Mouse (Mus musculus) heart, postnatal 0 days (tissue): ENCODE measurements around the gene Rabepk. TPM values are rescaled to one million over a fixed set of nuclear protein-coding genes. Genes with fewer than 3 reads are reported as not detected.

ENCODE experiments used
- ATAC-seq: fragments of 200-750 bp; cut with Nextera tagmentation; 2 replicates; pipeline ENCODE4 v1.8.0; 2017; ENCODE audit warnings: low read depth, moderate number of reproducible peaks, moderate library complexity; ENCODE audit not compliant: insufficient read depth
- DNase-seq: peaks from one replicate; pipeline ENCODE4 v3.0.0-alpha.2; 2016; ENCODE audit warnings: low spot score
- H3K27ac ChIP-seq: fragments of 300-500 bp; sonication (generic); 2 replicates; pipeline ENCODE4 v1.5.1; 2014; ENCODE audit warnings: low read depth, mild to moderate bottlenecking
- H3K27me3 ChIP-seq: fragments of 300-500 bp; sonication (generic); 2 replicates; pipeline ENCODE4 v1.6.1; 2014; ENCODE audit warnings: low read length, mixed read lengths; ENCODE audit not compliant: control insufficient read depth, insufficient read depth
- H3K36me3 ChIP-seq: fragments of 300-500 bp; sonication (generic); replicated peaks from 2 replicates; pipeline ENCODE4 v1.6.1; 2014; ENCODE audit warnings: low read length, mixed read lengths; ENCODE audit not compliant: control insufficient read depth, insufficient read depth
- H3K4me1 ChIP-seq: fragments of 300-500 bp; sonication (generic); 2 replicates; pipeline ENCODE4 v1.6.1; 2014; ENCODE audit warnings: antibody characterized with exemption; ENCODE audit not compliant: control insufficient read depth, insufficient read depth
- H3K4me2 ChIP-seq: fragments of 300-500 bp; sonication (generic); 2 replicates; pipeline ENCODE4 v1.6.1; 2014; ENCODE audit warnings: low read depth, mild to moderate bottlenecking, low read length, moderate library complexity
- H3K4me3 ChIP-seq: fragments of 300-500 bp; sonication (generic); 2 replicates; pipeline ENCODE4 v1.5.1; 2014; ENCODE audit warnings: low read depth, low read length
- H3K9ac ChIP-seq: fragments of 300-500 bp; sonication (generic); replicated peaks from 2 replicates; pipeline ENCODE4 v1.6.1; 2014; ENCODE audit warnings: low read depth, low read length, mixed read lengths
- H3K9me3 ChIP-seq: fragments of 300-500 bp; sonication (generic); replicated peaks from 2 replicates; pipeline ENCODE4 v1.6.1; 2016; ENCODE audit warnings: low read length; ENCODE audit not compliant: control insufficient read depth
- CTCF ChIP-seq: IDR thresholded peaks from 2 replicates; pipeline ENCODE4 v1.5.1; 2016; ENCODE audit warnings: antibody characterized with exemption, control low read depth, low read depth
- EP300 ChIP-seq: IDR thresholded peaks from 2 replicates; pipeline ENCODE4 v1.6.1; 2016; ENCODE audit warnings: antibody characterized with exemption, low read depth
- WGBS: fragments of 180-500 bp; shearing (Covaris S2); extraction: QIAGEN DNeasy Blood & Tissue Kit; methylation state at CpG from one replicate; pipeline ENCODE4 v1.1.7; 2014; 5-methylcytosine and 5-hydroxymethylcytosine counted together
- polyA plus RNA-seq: library from polyadenylated mRNA; unstranded; fragments of >200 nt; fragmentation: Nextera tagmentation; extraction: Ambion mirVana; gene quantifications from 2 replicates; pipeline ENCODE4 v1.2.1, GENCODE M21; 2015
- total RNA-seq: library from RNA; depleted of rRNA; stranded (reverse); fragments of >200 nt; gene quantifications from 2 replicates; pipeline ENCODE4 v1.2.3, GENCODE M21; 2014; ENCODE audit warnings: low replicate concordance

Rabepk gene
- total and polyA plus RNA-seq, 2 experiments from 2014 or later = 22.1 to 31.0 TPM

DNA sequence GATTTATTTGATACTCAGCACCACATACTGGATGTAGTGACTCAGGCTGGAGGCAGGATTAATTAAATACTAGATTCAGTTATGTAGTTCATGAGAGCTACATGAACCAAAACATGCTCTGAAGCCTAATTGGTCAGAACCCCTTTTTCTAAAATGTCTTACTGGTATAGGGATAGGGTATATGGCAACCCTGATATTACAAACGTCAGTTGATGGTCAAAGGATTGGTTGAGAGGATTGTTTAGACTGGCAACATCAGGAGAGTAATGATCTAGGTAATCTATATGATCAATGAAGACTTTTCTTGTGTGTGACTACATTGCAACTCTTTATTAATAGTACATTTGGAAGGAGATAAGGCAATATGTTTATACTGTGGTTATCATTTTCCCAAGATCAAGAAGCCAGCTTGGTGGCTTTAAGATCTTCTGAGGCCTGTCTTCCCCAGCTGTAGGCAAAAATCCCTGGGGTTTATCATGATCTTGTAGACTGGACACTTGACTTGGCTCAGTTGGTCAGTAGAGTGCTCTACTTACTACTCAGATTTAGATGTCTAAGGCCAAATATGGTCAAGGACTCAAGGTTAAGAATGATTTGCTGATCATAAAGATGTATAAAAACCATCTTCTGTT is 22.4 kb downstream of the Rabepk start:
- WGBS = 61% methylated on average over 1 of the region's 1 CpGs
- DNase-seq (no peak), ATAC-seq (no peak)
- Histone ChIP-seq H3K4me3 (no peak overlapping the region), H3K4me2 (no peak overlapping the region), H3K9ac (no peak overlapping the region), H3K36me3 (peaks cover 79% of the 10 kb centered on the region), H3K27me3 (no peaks in the 10 kb centered on the region), H3K27ac (no peak overlapping the region), H3K9me3 (no peaks in the 10 kb centered on the region), H3K4me1 (peaks cover 42% of the 10 kb centered on the region)
- TF ChIP-seq CTCF (no peak), EP300 (no peak)

DNA sequence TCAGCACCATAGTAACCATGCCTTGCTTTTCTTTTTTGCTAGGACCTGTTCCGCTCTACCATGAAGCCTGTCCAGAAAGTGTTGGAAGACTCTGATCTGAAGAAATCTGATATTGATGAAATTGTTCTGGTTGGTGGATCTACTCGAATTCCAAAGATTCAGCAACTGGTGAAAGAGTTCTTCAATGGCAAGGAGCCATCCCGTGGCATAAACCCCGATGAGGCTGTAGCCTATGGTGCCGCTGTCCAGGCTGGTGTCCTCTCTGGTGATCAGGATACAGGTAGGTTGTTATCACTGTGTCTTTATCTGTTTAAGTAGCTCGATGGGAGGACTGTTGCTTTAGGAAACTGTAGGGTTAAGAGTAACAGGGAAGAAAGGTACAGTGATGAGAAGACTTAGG is 25.2 kb downstream of the Rabepk start:
- DNase-seq (no peak), ATAC-seq (no peak)
- peaks cover 62% of the 10 kb centered on the region for H3K36me3 ChIP-seq
- H3K27me3 ChIP-seq = no peaks in the 10 kb centered on the region
- no peak overlapping the region for H3K9ac ChIP-seq
- peaks cover 51% of the 10 kb centered on the region for H3K4me1 ChIP-seq
- TF ChIP-seq CTCF (no peak), EP300 (no peak)
- no peak overlapping the region; the same call in 1 of the 2 replicates for H3K4me3 ChIP-seq
- 69% methylated on average over 6 of the region's 6 CpGs for WGBS
- peak overlapping the region; percentile 35 for H3K4me2 ChIP-seq
- no peak overlapping the region for H3K27ac ChIP-seq
- no peaks in the 10 kb centered on the region for H3K9me3 ChIP-seq

DNA sequence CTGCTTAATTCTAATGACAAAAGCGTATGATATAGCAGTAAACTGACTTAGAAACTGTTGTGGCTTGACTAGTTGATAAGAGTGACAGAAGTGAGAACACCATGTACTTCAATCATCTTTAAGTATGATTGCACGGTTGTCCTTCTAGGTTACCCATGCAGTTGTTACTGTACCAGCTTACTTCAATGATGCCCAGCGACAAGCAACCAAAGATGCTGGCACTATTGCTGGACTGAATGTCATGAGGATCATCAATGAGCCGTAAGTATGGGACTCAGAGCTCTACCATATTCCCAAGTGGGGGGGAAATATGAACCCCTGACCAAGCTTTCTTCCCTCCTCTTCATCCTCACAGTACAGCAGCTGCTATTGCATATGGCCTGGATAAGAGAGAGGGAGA is 26.0 kb downstream of the Rabepk start:
- peak overlapping the region; percentile 73 for H3K4me2 ChIP-seq
- no peak overlapping the region for H3K27ac ChIP-seq
- no peak for DNase-seq
- peaks cover 54% of the 10 kb centered on the region for H3K36me3 ChIP-seq
- H3K9me3 ChIP-seq = no peaks in the 10 kb centered on the region
- ATAC-seq = no peak
- 0 out of 2 replicates have a peak overlapping the region, but pooled peaks have one; percentile 97 for H3K9ac ChIP-seq
- H3K4me3 ChIP-seq = peak overlapping the region; percentile 98
- TF ChIP-seq CTCF (no peak), EP300 (no peak)
- WGBS = 64% methylated on average over 4 of the region's 4 CpGs
- no peaks in the 10 kb centered on the region for H3K27me3 ChIP-seq
- peaks cover 51% of the 10 kb centered on the region for H3K4me1 ChIP-seq

DNA sequence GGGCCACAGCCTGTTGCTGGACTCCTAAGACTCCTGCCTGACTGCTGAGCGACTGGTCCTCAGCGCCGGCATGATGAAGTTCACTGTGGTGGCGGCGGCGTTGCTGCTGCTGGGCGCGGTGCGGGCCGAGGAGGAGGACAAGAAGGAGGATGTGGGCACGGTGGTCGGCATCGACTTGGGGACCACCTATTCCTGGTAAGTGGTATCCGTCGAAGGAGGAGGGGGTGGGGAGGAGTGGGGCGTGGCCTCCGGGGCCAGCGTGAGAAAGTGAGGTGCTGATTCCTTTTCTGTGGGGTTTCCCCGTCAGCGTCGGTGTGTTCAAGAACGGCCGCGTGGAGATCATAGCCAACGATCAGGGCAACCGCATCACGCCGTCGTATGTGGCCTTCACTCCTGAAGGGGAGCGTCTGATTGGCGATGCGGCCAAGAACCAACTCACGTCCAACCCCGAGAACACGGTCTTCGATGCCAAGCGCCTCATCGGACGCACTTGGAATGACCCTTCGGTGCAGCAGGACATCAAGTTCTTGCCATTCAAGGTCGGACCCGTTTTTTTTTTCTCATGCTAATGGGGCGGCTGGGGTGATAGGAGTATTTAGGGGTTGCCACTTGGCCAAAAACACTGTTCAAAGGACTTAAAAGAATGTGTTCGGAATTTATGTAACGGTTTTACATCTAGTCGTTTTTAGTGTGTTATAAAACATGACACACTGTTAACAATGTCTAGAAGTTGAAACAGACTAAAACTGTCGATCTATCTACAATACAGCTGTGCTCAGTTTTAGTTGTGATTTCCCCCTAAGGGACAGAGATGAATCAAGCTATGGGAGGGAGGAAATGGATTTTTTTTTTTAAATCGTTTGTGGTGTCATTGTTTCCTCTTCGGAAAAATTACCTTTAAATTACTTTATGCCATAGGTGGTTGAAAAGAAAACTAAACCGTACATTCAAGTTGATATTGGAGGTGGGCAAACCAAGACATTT is 27.2 kb downstream of the Rabepk start:
- H3K4me3 ChIP-seq = peak overlapping the region; percentile 98
- H3K9ac ChIP-seq = peak overlapping the region; percentile 97
- peaks cover 51% of the 10 kb centered on the region for H3K4me1 ChIP-seq
- H3K27me3 ChIP-seq = no peaks in the 10 kb centered on the region
- no peaks in the 10 kb centered on the region for H3K9me3 ChIP-seq
- peak overlapping the region; percentile 96 for H3K27ac ChIP-seq
- DNase-seq = peak; percentile 51
- TF ChIP-seq CTCF = no peak
- no peak for TF ChIP-seq EP300
- peak overlapping the region; percentile 73 for H3K4me2 ChIP-seq
- ATAC-seq = peak; percentile 5; the same call in 1 of the 2 replicates
- WGBS = 1% methylated on average over 50 of the region's 50 CpGs
- peaks cover 44% of the 10 kb centered on the region for H3K36me3 ChIP-seq

DNA sequence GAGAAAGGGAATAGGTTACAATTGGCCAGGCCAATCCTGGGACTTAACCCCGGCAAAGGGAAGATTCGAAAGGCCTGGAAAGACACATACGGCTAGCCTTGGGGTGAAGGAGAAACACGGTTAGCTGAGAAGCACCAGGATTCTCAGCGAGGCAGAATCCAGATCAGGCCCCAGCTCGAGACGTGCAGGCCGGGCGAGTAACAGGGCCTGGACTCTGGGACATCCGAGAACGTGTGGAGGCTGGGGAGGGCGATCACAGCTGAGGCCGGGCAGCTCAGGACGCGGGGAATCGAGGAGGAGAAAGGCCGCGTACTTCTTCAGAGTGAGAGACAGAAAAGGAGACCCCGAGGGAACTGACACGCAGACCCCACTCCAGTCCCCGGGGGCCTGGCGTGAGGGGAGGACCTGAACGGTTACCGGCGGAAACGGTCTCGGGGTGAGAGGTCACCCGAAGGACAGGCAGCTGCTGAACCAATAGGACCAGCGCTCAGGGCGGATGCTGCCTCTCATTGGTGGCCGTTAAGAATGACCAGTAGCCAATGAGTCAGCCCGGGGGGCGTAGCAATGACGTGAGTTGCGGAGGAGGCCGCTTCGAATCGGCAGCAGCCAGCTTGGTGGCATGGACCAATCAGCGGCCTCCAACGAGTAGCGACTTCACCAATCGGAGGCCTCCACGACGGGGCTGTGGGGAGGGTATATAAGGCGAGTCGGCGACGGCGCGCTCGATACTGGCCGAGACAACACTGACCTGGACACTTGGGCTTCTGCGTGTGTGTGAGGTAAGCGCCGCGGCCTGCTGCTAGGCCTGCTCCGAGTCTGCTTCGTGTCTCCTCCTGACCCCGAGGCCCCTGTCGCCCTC is 28.1 kb downstream of the Rabepk start, which contains the start of gene Hspa5:
Gene Hspa5 (plus strand): TSS at position 603 of the 859 bp plus-strand sequence.
- Histone ChIP-seq H3K27ac (peak within 1 kb of the TSS; percentile 96), H3K4me1 (peaks cover 45% of the 10 kb centered on the region), H3K9me3 (no peaks in the 10 kb centered on the region), H3K36me3 (peaks cover 35% of the 10 kb centered on the region), H3K27me3 (no peaks in the 10 kb centered on the region), H3K9ac (peak within 1 kb of the TSS; percentile 97), H3K4me3 (peak within 1 kb of the TSS; percentile 98), H3K4me2 (peak within 1 kb of the TSS; percentile 85)
- peak; percentile 99 for DNase-seq
- peak; percentile 98 for ATAC-seq
- under 1% methylated on average over 60 of the region's 60 CpGs for WGBS
- TF ChIP-seq EP300 = peak; percentile 58; the same call in 1 of the 2 replicates
- no peak for TF ChIP-seq CTCF
